Mouse (Mus musculus) brain, embryonic 14.5 days (tissue): ENCODE results near the gene Cecr2. TPM values are rescaled to one million over a fixed set of nuclear protein-coding genes. Genes with fewer than 3 reads are reported as not detected.

Experiments
- DNase-seq: peaks from one replicate; pipeline ENCODE4 v3.0.0-alpha.2; 2011; ENCODE audit warnings: low read depth
- CTCF ChIP-seq: fragments of 200-500 bp; IDR thresholded peaks from 2 replicates; pipeline ENCODE4 v1.5.1; 2012; ENCODE audit warnings: inconsistent platforms, mild to moderate bottlenecking, moderate library complexity, borderline replicate concordance; ENCODE audit not compliant: insufficient read depth, insufficient read length; ENCODE audit errors: extremely low read depth
- POLR2A ChIP-seq: fragments of 200-500 bp; IDR thresholded peaks from 2 replicates; pipeline ENCODE4 v1.6.1; 2012; ENCODE audit warnings: mild to moderate bottlenecking, inconsistent platforms, borderline replicate concordance; ENCODE audit not compliant: poor library complexity, insufficient read depth, insufficient read length, severe bottlenecking; ENCODE audit errors: extremely low read depth
- polyA plus RNA-seq: library from polyadenylated mRNA; depleted of rRNA; stranded (reverse); fragments of >200 nt; gene quantifications from 2 replicates; pipeline ENCODE4 v1.2.3, GENCODE M21; 2012

The Cecr2 gene
- polyA plus RNA-seq, 1 experiment, result 9.3 TPM

GRCm38 (mm10) chr6:120743130-120743529 lies 77.0 kb downstream of the Cecr2 start:
- no peak for TF ChIP-seq CTCF
- no peak for TF ChIP-seq POLR2A
- DNase-seq, result no peak

GRCm38 (mm10) chr6:120744266-120744665 lies 78.1 kb downstream of the Cecr2 start:
- no peak for TF ChIP-seq CTCF
- TF ChIP-seq POLR2A, result no peak
- DNase-seq, result no peak

- no peak for DNase-seq
- no peak for TF ChIP-seq CTCF
- no peak for TF ChIP-seq POLR2A
Observed at GRCm38 (mm10) chr6:120746416-120746815, 80.2 kb downstream of the Cecr2 start.

GRCm38 (mm10) chr6:120761151-120761550 lies 95.0 kb downstream of the Cecr2 start:
- no peak for DNase-seq
- TF ChIP-seq POLR2A (no peak), CTCF (no peak)

GRCm38 (mm10) chr6:120769972-120770371 lies 103.8 kb downstream of the Cecr2 start:
- TF ChIP-seq CTCF (no peak), POLR2A (no peak)
- no peak for DNase-seq

GRCm38 (mm10) chr6:120771366-120771765 lies 105.2 kb downstream of the Cecr2 start:
- no peak for DNase-seq
- no peak for TF ChIP-seq POLR2A
- no peak for TF ChIP-seq CTCF

- TF ChIP-seq CTCF, result no peak
- no peak for TF ChIP-seq POLR2A
Observed at GRCm38 (mm10) chr6:120772025-120772424, 105.9 kb downstream of the Cecr2 start.

GRCm38 (mm10) chr6:120773149-120773628 lies 107.0 kb downstream of the Cecr2 start, which contains the start of gene Slc25a18:
Gene Slc25a18, plus strand, starts transcription at chr6:120773578.
- TF ChIP-seq CTCF (no peak), POLR2A (no peak)
- peak; percentile 91 for DNase-seq

More at GRCm38 (mm10) chr6:120772025-120772424, 105.9 kb downstream of the Cecr2 start:
- no peak for DNase-seq

GRCm38 (mm10) chr6:120773763-120774162 lies 107.6 kb downstream of the Cecr2 start:
- peak; percentile 58 for DNase-seq
- TF ChIP-seq CTCF (no peak), POLR2A (no peak)

- no peak for TF ChIP-seq CTCF
- no peak for TF ChIP-seq POLR2A
- DNase-seq, result no peak
Observed at GRCm38 (mm10) chr6:120776286-120776685, 110.1 kb downstream of the Cecr2 start.

- TF ChIP-seq POLR2A, result no peak
- no peak for TF ChIP-seq CTCF
- no peak for DNase-seq
Observed at GRCm38 (mm10) chr6:120777533-120777932, 111.4 kb downstream of the Cecr2 start.

- TF ChIP-seq POLR2A (no peak), CTCF (no peak)
- no peak for DNase-seq
Observed at GRCm38 (mm10) chr6:120778226-120778625, 112.1 kb downstream of the Cecr2 start.
